8 mouse cellular contexts compared by ENCODE assay signal in the genomic region with DNA sequence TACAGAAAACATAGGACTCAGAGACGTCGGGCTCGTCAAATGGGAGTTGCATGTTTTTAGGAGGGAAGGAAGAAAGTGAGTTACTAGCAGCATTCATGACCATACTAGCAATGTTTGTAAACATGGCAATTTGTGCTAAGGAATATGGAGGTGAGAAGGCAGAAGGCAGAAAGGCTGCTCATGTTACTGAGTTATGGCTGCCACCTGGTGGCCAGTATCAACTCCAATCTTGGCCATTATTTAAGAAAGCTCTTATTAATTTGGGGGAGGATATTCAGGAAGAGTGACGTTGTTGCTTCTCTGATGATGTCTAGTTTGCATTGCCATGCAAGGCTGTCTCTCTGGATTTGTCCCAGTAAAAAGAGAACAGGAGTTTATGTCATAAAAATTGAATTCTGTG.
A peak's percentile ranks its signal among the peaks of the same experiment; 100 is the strongest.
DNase-seq lines count a peak whose midpoint lies in the region; ATAC-seq and TF ChIP-seq lines count a peak whose summit lies in the region.

No protein-coding gene starts in this region.

- peak; percentile 88 for TF ChIP-seq RAD21 in MEL (IDR thresholded peaks at IDR 0.05; ENCODE audit: low read depth, low read length)

- no peaks in the 10 kb centered on the region for H3K9me3 ChIP-seq in kidney, embryonic 15.5 days (replicated peaks)
- H3K9me3 ChIP-seq in MEL (replicated peaks; ENCODE audit: insufficient read depth, low read length) = no peaks in the 10 kb centered on the region
- H3K9me3 ChIP-seq in forebrain, embryonic 16.5 days (ENCODE audit: control insufficient read depth, low read length) = no peaks in the 10 kb centered on the region

- no peak for TF ChIP-seq EP300 in MEL (IDR thresholded peaks at IDR 0.05; ENCODE audit: low read depth in 1 of 2, low read length in 2 of 2)

- no peaks in the 10 kb centered on the region for H3K36me3 ChIP-seq in kidney, embryonic 15.5 days
- H3K36me3 ChIP-seq in MEL (ENCODE audit: control insufficient read depth in 1 of 2, insufficient read depth in 2 of 2, low read length in 2 of 2) = peaks cover 0 to 5% of the 10 kb centered on the region in 2 experiments; a peak in 2 of 4 replicates
- no peaks in the 10 kb centered on the region for H3K36me3 ChIP-seq in forebrain, embryonic 16.5 days (ENCODE audit: control insufficient read depth, insufficient read depth)
- no peaks in the 10 kb centered on the region for H3K36me3 ChIP-seq in splenic B cell, adult 2 months (ENCODE audit: control insufficient read depth, insufficient read depth, low read length, poor library complexity, severe bottlenecking)

- H3K4me2 ChIP-seq in kidney, embryonic 15.5 days = no peak overlapping the region
- no peak overlapping the region for H3K4me2 ChIP-seq in forebrain, embryonic 16.5 days (ENCODE audit: low read length)

- no peak overlapping the region for H3K4me3 ChIP-seq in kidney, embryonic 15.5 days (replicated peaks)
- no peak overlapping the region for H3K4me3 ChIP-seq in MEL (ENCODE audit: control insufficient read depth in 1 of 2, insufficient read depth in 1 of 2, low read depth in 2 of 2, low read length in 2 of 2)
- no peak overlapping the region for H3K4me3 ChIP-seq in forebrain, embryonic 16.5 days (replicated peaks; ENCODE audit: low read length)

- no peaks in the 10 kb centered on the region for H3K27me3 ChIP-seq in kidney, embryonic 15.5 days
- no peaks in the 10 kb centered on the region for H3K27me3 ChIP-seq in MEL (ENCODE audit: control insufficient read depth in 1 of 2, insufficient read depth in 2 of 2, low read length in 2 of 2)
- H3K27me3 ChIP-seq in forebrain, embryonic 16.5 days (replicated peaks; ENCODE audit: control insufficient read depth, insufficient read depth, low read length) = no peaks in the 10 kb centered on the region
- H3K27me3 ChIP-seq in splenic B cell, adult 2 months (ENCODE audit: control insufficient read depth, insufficient read depth, low read length, poor library complexity, severe bottlenecking) = no peaks in the 10 kb centered on the region

- TF ChIP-seq POLR2A in MEL (IDR thresholded peaks at IDR 0.05; ENCODE audit: control insufficient read depth in 1 of 2, insufficient read depth in 1 of 2, low read depth in 1 of 2, low read length in 2 of 2, poor library complexity in 1 of 2) = no peak

- no peaks in the 10 kb centered on the region for H3K4me1 ChIP-seq in kidney, embryonic 15.5 days
- peaks cover 3 to 6% of the 10 kb centered on the region in 2 experiments; a peak in 2 of 4 replicates for H3K4me1 ChIP-seq in MEL (ENCODE audit: control insufficient read depth in 1 of 2, insufficient read depth in 2 of 2, low read length in 2 of 2)
- H3K4me1 ChIP-seq in forebrain, embryonic 16.5 days (replicated peaks; ENCODE audit: control insufficient read depth, insufficient read depth, low read length) = no peaks in the 10 kb centered on the region

- whole genome bisulfite sequencing in kidney, embryonic 15.5 days = 64% methylated on average over 4 of the region's 4 CpGs
- WGBS in forebrain, embryonic 16.5 days = 60% methylated on average over 4 of the region's 4 CpGs

- no peak for ATAC-seq in kidney, embryonic 15.5 days (replicated peaks; ENCODE audit: low FRiP score)
- ATAC-seq in forebrain, embryonic 16.5 days = 0 out of 2 replicates have a peak, but pooled peaks have one; percentile 23

- peak; percentile 68 to 82 (median 70) for TF ChIP-seq CTCF in MEL (IDR thresholded peaks at IDR 0.05 in 2 of 3, conservative IDR thresholded peaks at IDR 0.05 in 1 of 3; ENCODE audit: control insufficient read depth in 1 of 3, insufficient read depth in 1 of 3, low read depth in 2 of 3, low read length in 3 of 3, poor library complexity in 1 of 3, severe bottlenecking in 1 of 3)

- H3K27ac ChIP-seq in kidney, embryonic 15.5 days = no peak overlapping the region
- H3K27ac ChIP-seq in MEL (ENCODE audit: control insufficient read depth, low read depth, low read length) = no peak overlapping the region
- no peak overlapping the region for H3K27ac ChIP-seq in forebrain, embryonic 16.5 days (ENCODE audit: low read length)

- H3K79me2 ChIP-seq in MEL (ENCODE audit: control insufficient read depth, insufficient read depth, low read length, poor library complexity) = no peaks in the 10 kb centered on the region

- DNase-seq in kidney, adult 11 months = peak; percentile 27
- peak; percentile 84 for DNase-seq in MEL (ENCODE audit: low read depth, low spot score)
- peak; percentile 29 to 40 for DNase-seq in cerebellum, adult 18-20 months
- DNase-seq in kidney, postnatal 25 days = peak; percentile 56 to 77
- DNase-seq in lung, postnatal 10 days = peak; percentile 62
- peak; percentile 55 for DNase-seq in splenic B cell, adult 2 months (ENCODE audit: low read depth, low spot score)

- no peak overlapping the region for H3K9ac ChIP-seq in kidney, embryonic 15.5 days
- no peak overlapping the region for H3K9ac ChIP-seq in MEL (ENCODE audit: control insufficient read depth, low read depth, low read length, poor library complexity, severe bottlenecking)
- no peak overlapping the region for H3K9ac ChIP-seq in forebrain, embryonic 16.5 days (replicated peaks; ENCODE audit: low read depth, low read length)

TF ChIP-seq in MEL, 35 proteins besides CTCF, POLR2A, EP300 and RAD21:
- TF ChIP-seq POLR2AphosphoS2 (IDR thresholded peaks at IDR 0.05; ENCODE audit: low read length) (no peak), MXI1 (IDR thresholded peaks at IDR 0.05; ENCODE audit: low read depth, low read length) (peak; percentile 32; the same call in 1 of the 2 replicates), GATA1 (IDR thresholded peaks at IDR 0.05; ENCODE audit: low read depth, low read length) (0 out of 2 replicates have a peak, but pooled peaks have one; percentile 11), ZC3H11A (IDR thresholded peaks at IDR 0.05; ENCODE audit: low read depth, low read length) (peak; percentile 88), SMC3 (IDR thresholded peaks at IDR 0.05; ENCODE audit: low read depth, low read length) (peak; percentile 93), TAL1 (IDR thresholded peaks at IDR 0.05; ENCODE audit: low read length) (no peak)
TF ChIP-seq in MEL: peak in this region for 4.

Comparison
In these comparisons a context has a peak if more than half of its experiments do, and no peak if none do; other contexts are left out.
1. DNase-seq: peak in every context shown above with its lines; median percentile 84 in MEL; 66 in kidney, postnatal 25 days; 62 in lung, postnatal 10 days; 55 in splenic B cell, adult 2 months; 34 in cerebellum, adult 18-20 months; 27 in kidney, adult 11 months.